Mouse (Mus musculus) adrenal gland, adult 8-10 months (tissue): ENCODE results near the gene Tmem127. TPM values are rescaled to one million over a fixed set of nuclear protein-coding genes. Genes with fewer than 3 reads are reported as not detected.
"Not testable (repeated sequence)": the region's sequence is repeated elsewhere in the genome, so short reads cannot be mapped to it uniquely, and the experiment has no call there.

ENCODE experiments used
- DNase-seq: peaks from one replicate; pipeline ENCODE4 v3.0.0; 2022
- total RNA-seq, 4 experiments: library from RNA; stranded (reverse); gene quantifications; 2 replicates each; pipeline ENCODE4 v1.2.4; 2022

Tmem127 gene
- total RNA-seq, 4 experiments from 2014 or later: 80.3 to 95.7 (median 89.0) TPM

- DNase-seq: peak; percentile 95
Observed at GRCm38 (mm10) chr2:127269491-127270299, 22.0 kb downstream of the Tmem127 start, which contains the start of gene Stard7. Gene Stard7 (plus strand): TSS chr2:127270218.

DNA sequence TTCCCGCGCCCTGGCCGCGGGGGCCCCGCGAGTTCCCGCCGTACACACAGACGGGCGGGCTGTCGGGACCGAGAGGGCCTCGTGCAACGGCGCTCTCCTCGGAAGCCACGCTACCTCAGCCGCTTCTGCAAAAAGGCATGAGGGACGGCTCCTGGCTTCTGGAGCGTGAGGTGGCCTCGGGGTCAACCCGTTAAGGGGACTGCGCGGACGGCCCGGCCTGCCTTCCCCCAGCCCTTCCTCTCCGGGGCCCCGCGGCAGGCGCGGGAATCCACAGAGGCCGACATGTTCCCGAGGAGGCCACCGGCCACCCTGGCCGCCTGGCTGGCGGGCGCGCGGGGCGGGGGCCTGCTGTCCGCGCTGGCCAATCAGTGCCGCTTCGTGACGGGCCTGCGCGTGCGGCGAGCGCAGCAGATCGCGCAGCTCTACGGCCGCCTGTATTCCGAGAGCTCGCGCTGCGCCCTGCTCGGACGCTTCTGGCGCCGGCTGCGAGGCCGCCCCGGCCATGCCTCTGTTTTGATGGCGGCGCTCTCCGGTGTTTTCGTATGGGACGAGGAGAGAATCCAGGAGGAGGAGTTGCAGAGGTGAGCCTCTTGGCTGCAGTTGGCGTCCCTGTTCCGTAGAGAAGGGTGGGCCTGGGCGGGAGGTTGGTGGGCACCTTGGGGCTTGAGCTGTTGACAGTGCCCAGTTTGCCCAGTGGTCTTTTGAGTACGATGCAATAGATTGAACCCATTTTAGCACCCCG, 22.8 kb downstream of the Tmem127 start:
- DNase-seq: peak; percentile 84

GRCm38 (mm10) chr2:127271042-127271515, 23.4 kb downstream of the Tmem127 start:
- DNase-seq: no peak

DNA sequence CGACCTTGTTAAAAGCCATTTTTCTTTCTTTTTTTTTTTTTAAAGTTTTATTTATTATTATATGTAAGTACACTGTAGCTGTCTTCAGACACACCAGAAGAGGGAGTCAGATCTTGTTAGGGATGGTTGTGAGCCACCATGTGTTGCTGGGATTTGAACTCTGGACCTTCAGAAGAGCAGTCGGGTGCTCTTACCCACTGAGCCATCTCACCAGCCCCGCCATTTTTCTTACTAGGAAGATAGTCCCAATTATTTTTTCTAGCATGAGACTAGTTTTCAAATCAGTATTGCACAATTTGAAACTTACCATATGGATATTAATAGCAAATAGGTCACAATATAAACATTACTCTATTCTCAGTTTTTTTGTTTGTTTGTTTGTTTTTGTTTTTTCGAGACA, 24.3 kb downstream of the Tmem127 start:
- not testable (repeated sequence) for DNase-seq

DNA sequence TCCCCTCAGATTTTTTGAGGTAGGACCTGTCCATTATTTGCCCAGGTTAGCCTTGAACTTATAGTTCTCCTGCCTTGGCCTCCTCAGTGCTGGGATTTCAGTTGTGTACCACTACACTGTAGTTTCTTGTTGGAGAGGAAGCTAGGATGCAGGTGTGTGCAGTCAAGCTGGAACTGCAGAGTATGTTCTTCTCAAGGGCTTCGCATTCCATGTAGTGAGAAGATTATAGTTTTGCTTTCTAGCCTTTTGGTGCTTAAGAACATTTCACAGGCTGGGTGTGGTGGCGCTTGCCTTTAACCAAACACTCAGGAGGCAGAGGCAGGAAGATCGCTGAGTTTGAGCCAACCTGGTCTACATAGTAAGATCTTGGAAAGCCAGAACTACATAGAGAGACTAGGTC, 25.1 kb downstream of the Tmem127 start:
- DNase-seq: no peak

DNA sequence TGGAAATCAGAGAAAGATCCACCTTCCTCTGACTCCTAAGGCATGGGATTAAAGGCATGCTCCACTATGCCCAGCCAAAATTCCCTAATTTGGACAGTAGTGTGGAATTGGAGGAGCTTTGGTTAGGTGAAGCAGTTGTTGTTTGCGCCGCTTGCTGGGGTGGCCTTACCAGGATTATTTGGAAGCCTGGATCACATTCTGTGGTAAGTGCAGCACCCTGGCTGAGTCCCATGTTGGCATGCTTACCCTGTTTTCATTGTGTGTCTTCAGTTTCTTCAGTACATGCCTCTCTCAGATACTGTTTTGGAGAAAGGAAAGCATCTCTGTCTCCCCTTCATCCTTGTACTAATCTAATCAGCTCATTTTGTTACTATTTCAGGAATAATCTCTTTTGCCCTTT, 26.9 kb downstream of the Tmem127 start:
- DNase-seq: no peak

GRCm38 (mm10) chr2:127275551-127276320, 28.0 kb downstream of the Tmem127 start:
- DNase-seq: no peak

DNA sequence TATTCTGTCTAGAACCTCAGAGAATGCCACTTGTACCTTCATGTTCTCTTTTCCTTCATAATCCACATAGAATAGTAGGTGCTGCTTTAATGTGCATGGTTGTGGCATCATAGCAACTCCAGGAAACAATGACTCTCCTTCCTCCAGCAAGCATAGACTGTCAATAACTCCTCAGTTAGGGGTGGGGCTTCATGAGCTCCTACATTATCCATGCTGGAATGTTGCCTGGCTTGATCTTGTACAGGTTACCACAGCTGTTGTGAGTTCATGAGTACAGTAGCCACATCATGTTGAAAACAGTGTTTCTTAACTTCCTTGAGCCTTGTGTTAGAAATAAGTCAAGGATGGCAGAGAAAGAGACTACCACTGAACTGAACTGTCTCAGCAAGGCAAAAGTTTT, 30.5 kb downstream of the Tmem127 start:
- DNase-seq: no peak

GRCm38 (mm10) chr2:127292250-127292649, 44.5 kb downstream of the Tmem127 start:
- DNase-seq: no peak

- peak; percentile 17 for DNase-seq
Observed at GRCm38 (mm10) chr2:127297001-127297805, 49.5 kb downstream of the Tmem127 start.

DNA sequence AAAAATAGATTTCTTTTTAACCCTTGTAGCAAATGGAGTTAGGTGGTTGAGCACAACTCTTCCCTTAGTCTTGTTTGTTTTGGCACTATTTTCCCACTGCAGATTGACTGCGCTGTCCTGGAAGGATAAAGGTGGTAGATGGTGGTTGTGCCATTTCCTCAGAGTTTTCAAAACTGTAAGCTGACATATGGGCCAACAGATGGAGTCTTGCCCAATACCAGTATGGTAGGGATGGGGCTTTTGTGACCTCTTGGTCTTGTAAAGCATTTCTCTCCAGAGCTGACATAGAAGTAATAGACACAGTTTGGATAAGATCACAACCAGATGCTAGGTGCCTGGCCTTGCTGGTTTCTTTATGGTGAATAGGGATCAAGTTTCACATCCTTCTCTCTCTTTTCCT, 50.3 kb downstream of the Tmem127 start:
- no peak for DNase-seq

GRCm38 (mm10) chr2:127300701-127301100, 53.0 kb downstream of the Tmem127 start:
- no peak for DNase-seq

DNA sequence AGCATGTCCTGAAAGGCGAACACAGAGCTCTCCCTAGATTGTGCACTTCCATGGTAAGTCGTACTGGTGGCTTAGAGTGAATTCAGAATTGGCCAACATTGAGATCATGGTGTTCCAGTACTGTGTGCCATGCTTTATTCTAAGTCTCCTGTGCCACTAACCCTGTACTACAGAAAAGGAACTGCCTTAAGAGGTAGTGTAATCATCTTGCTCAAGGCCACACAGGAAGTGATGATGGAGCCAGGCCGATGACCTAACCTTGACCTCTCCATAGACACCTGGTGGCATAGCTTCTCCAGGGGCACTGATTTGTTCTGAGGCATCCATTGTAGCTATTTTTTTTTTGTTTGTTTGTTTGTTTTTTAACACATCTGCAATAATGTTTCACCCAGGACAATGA, 54.2 kb downstream of the Tmem127 start:
- no peak for DNase-seq

DNA sequence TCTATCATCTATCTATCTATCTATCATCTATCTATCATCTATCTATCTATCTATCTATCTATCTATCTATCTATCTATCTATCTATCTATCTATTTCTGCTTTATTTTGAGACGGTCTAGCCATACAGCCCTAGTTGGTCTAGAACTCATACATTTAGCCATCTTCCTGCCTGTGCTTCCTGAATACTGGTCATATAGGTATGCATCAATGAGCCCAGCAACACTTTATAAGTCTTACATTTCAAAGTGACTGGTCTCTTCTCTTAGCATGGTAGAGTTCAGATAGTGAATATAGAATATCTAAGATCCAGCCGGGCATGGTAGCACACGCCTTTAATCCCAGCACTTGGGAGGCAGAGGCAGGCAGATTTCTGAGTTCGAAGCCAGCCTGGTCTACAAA, 56.5 kb downstream of the Tmem127 start:
- DNase-seq: not testable (repeated sequence)

DNA sequence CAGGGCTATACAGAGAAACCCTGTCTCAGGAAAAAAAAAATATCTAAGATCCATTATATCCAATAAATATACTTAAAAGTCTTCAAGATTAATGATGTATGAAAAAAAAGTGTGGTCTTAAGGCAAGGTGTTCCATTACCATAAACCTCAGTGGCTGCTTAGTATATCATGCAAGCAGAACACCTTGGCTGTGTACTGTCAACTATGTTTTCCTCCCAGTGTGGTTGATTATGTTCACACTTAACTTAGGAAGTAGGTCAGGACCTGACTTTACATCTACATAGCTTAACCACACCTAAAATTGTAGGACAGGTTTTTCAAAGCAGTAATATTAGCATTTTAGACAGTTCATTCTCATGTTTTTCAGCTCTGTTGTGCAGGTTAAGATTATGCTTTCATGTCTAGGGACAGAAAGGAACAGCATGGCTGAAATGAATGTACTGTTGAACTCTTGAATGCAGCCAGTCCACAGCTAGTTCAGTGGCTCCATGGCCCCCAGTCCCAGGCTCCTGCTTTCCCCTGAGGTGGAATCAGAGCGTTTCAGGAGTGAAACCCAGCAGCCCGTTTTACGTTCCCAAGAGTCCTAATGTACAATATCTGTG, 57.0 kb downstream of the Tmem127 start:
- no peak for DNase-seq

DNA sequence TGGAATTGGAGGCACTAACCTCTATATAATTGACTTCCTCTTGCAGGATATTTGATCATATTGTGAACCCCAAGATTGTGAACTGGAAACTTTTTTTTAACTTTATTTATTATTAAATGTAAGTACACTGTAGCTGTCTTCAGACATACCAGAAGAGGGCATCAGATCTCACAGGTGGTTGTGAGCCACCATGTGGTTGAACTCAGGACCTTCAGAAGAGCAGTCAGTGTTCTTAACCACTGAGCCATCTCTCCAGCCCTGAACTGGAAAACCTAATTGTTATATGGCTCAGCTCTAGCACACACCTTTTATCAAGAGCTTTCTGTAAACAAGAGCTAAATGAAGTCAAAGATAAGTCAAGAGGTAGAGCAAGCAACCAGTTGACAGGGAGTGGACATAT, 58.4 kb downstream of the Tmem127 start:
- no peak for DNase-seq

GRCm38 (mm10) chr2:127307179-127307578, 59.5 kb downstream of the Tmem127 start:
- no peak for DNase-seq

DNA sequence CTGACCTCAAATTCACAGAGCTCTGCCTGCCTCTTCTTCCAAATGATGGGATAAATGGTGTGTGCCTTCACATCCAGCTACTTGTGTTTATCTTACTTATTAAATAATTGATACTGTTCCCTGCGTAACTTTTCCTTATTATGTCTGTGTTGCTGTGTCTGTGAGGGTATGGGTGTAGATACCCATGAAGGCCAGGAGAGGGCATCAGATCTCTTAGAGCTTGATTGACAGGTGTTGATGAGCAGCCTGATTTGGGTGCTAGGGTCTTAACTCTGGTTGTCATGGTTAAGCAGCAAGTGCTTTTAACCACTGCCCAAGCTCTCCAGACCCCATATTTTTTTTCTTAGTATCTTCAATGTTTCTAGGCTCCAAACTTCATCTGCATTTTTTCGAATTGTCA, 61.0 kb downstream of the Tmem127 start:
- DNase-seq: no peak

- DNase-seq: no peak
Observed at GRCm38 (mm10) chr2:127310246-127310645, 62.5 kb downstream of the Tmem127 start.

DNA sequence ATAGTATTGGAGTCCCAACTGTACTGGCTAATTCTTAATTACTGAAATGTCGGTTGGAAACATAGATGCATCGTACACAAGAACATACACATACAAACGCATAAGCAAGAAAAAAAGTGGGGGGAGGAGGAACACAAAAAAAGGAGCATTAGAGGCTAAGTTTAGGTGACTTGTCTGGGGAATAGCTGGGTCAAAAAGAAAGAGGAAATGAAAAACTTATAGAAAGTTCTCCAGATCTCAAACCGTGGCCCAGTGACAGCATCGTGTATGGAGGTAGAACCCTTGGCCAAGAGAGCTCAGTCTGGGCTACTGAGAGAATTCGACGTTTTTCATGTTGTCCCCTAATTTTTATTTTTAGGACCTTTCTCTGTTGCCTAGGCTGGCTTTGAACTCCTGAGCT, 63.0 kb downstream of the Tmem127 start:
- no peak for DNase-seq
